Mouse (Mus musculus): ENCODE data around the gene R3hdm2. TPM values are rescaled to one million over a fixed set of nuclear protein-coding genes. Genes with fewer than 3 reads are reported as not detected.

R3hdm2 gene
- polyA plus RNA-seq (2015; fragmentation: Nextera tagmentation; extraction: Ambion mirVana) = 40.8 and 50.2 TPM in 2 replicates

GRCm38 (mm10) chr10:127380251-127380691 lies at the start of gene R3hdm2:
R3hdm2 (plus strand) TSS chr10:127380327.

GRCm38 (mm10) chr10:127341891-127342639 lies 38.1 kb upstream of the R3hdm2 start, which contains the start of gene Gli1:
Gli1 (minus strand) TSS chr10:127341974.

GRCm38 (mm10) chr10:127353909-127354895 lies 25.9 kb upstream of the R3hdm2 start, which contains the start of gene Inhbe:
Inhbe (minus strand) TSS chr10:127354411.

GRCm38 (mm10) chr10:127369834-127370820 lies 10.0 kb upstream of the R3hdm2 start, which contains the start of gene Inhbc:
Inhbc (minus strand) TSS chr10:127370431.

GRCm38 (mm10) chr10:127500894-127501893 lies 121.1 kb downstream of the R3hdm2 start, which contains the start of gene Stac3:
Stac3 (plus strand) TSS chr10:127501686.

GRCm38 (mm10) chr10:127514764-127515163 lies 134.6 kb downstream of the R3hdm2 start, which contains the start of gene Ndufa4l2:
Ndufa4l2 (plus strand) TSS chr10:127514967.

GRCm38 (mm10) chr10:127522088-127522581 lies 142.0 kb downstream of the R3hdm2 start, which contains the start of gene Shmt2:
Shmt2 (minus strand) TSS chr10:127522444.

GRCm38 (mm10) chr10:127534036-127534928 lies 154.2 kb downstream of the R3hdm2 start, which contains the start of gene Nxph4:
Nxph4 (minus strand) TSS chr10:127534559.

Other genes starting within 250 kb of the R3hdm2 start
- 66.8 and 76.6 TPM in 2 replicates for gene B4galnt1, start 215.1 kb upstream of the R3hdm2 start, polyA plus RNA-seq (2015; fragmentation: Nextera tagmentation; extraction: Ambion mirVana)
- gene Slc26a10, start 199.7 kb upstream of the R3hdm2 start, polyA plus RNA-seq (2015; fragmentation: Nextera tagmentation; extraction: Ambion mirVana) = 0.72 and 1.1 TPM in 2 replicates
- gene Arhgef25, start 190.2 kb upstream of the R3hdm2 start, polyA plus RNA-seq (2015; fragmentation: Nextera tagmentation; extraction: Ambion mirVana) = 25.7 and 26.8 TPM in 2 replicates
- 168 and 199 TPM in 2 replicates for gene Dtx3, start 184.6 kb upstream of the R3hdm2 start, polyA plus RNA-seq (2015; fragmentation: Nextera tagmentation; extraction: Ambion mirVana)
- 17.1 and 19.0 TPM in 2 replicates for gene Pip4k2c, start 168.7 kb upstream of the R3hdm2 start, polyA plus RNA-seq (2015; fragmentation: Nextera tagmentation; extraction: Ambion mirVana)
- 102 and 109 TPM in 2 replicates for gene Kif5a, start 117.0 kb upstream of the R3hdm2 start, polyA plus RNA-seq (2015; fragmentation: Nextera tagmentation; extraction: Ambion mirVana)
- 294 and 319 TPM in 2 replicates for gene Dctn2, start 114.0 kb upstream of the R3hdm2 start, polyA plus RNA-seq (2015; fragmentation: Nextera tagmentation; extraction: Ambion mirVana)
- 9.4 and 12.3 TPM in 2 replicates for gene Mbd6, start 91.3 kb upstream of the R3hdm2 start, polyA plus RNA-seq (2015; fragmentation: Nextera tagmentation; extraction: Ambion mirVana)
- 85.2 and 93.5 TPM in 2 replicates for gene Mars, start 68.5 kb upstream of the R3hdm2 start, polyA plus RNA-seq (2015; fragmentation: Nextera tagmentation; extraction: Ambion mirVana)
- gene Arhgap9, start 58.4 kb upstream of the R3hdm2 start, polyA plus RNA-seq (2015; fragmentation: Nextera tagmentation; extraction: Ambion mirVana) = 1.5 and 1.7 TPM in 2 replicates
- gene Gli1, start 38.4 kb upstream of the R3hdm2 start, polyA plus RNA-seq (2015; fragmentation: Nextera tagmentation; extraction: Ambion mirVana) = 1.3 and 1.8 TPM in 2 replicates
- 0.04 and 0.05 TPM in 2 replicates for gene Inhbe, start 25.9 kb upstream of the R3hdm2 start, polyA plus RNA-seq (2015; fragmentation: Nextera tagmentation; extraction: Ambion mirVana)
- not detected in 2 replicates for gene Inhbc, start 9.9 kb upstream of the R3hdm2 start, polyA plus RNA-seq (2015; fragmentation: Nextera tagmentation; extraction: Ambion mirVana)
- 0.76 and 1.5 TPM in 2 replicates for gene Stac3, start 121.4 kb downstream of the R3hdm2 start, polyA plus RNA-seq (2015; fragmentation: Nextera tagmentation; extraction: Ambion mirVana)
- gene Ndufa4l2, start 134.6 kb downstream of the R3hdm2 start, polyA plus RNA-seq (2015; fragmentation: Nextera tagmentation; extraction: Ambion mirVana) = 13.7 and 15.6 TPM in 2 replicates
- gene Shmt2, start 142.1 kb downstream of the R3hdm2 start, polyA plus RNA-seq (2015; fragmentation: Nextera tagmentation; extraction: Ambion mirVana) = 41.3 and 47.0 TPM in 2 replicates
- 92.7 and 112 TPM in 2 replicates for gene Nxph4, start 154.2 kb downstream of the R3hdm2 start, polyA plus RNA-seq (2015; fragmentation: Nextera tagmentation; extraction: Ambion mirVana)
- gene Lrp1, start 240.8 kb downstream of the R3hdm2 start, polyA plus RNA-seq (2015; fragmentation: Nextera tagmentation; extraction: Ambion mirVana) = 85.8 and 109 TPM in 2 replicates